Mouse (Mus musculus): Measurements from ENCODE around the gene Lrrc71. TPM values are rescaled to one million over a fixed set of nuclear protein-coding genes. Genes with fewer than 3 reads are reported as not detected.

Gene Lrrc71
- 0.40 and 0.50 TPM in 2 replicates for polyA plus RNA-seq (2015; fragmentation: Nextera tagmentation; extraction: Ambion mirVana)

DNA sequence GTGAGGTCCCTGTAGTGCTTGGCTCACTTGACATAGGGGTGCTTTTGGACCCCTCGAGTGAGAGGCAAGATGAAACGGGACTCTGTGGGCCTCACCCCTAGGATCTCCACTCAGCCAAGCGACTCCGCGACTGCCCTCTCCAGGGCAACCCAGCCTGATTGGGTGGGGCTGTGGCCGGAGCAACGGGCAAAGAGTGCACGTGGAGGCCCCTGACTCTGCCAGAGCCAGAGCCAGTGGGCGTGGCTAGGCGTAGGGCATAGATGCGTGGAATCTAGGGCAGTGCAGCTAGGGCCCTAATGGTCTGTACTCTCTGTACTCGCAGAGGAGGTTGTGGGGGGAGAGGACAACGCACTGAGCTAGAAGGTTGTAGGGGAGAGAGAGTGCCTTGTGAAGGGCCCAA is at the start of gene Lrrc71:
TSS of gene Lrrc71 (minus strand) at position 195 of the 400 bp plus-strand sequence.
- Histone ChIP-seq H3K4me2 (no peak within 1 kb of the TSS), H3K36me3 (no peaks in the 10 kb centered on the region), H3K4me3 (no peak within 1 kb of the TSS), H3K9me3 (no peaks in the 10 kb centered on the region), H3K4me1 (replicated peaks) (peaks cover 14% of the 10 kb centered on the region), H3K9ac (no peak within 1 kb of the TSS; the same call in 1 of the 2 replicates), H3K27ac (replicated peaks) (no peak within 1 kb of the TSS), H3K27me3 (no peaks in the 10 kb centered on the region)
- 37% methylated on average over 13 of the region's 13 CpGs for WGBS
- no peak for ATAC-seq (ENCODE audit: low read depth)

GRCm38 (mm10) chr3:87796736-87797334 is 48.4 kb upstream of the Lrrc71 start, which contains the start of gene Insrr:
Gene Insrr (plus strand): TSS chr3:87796951.
- Histone ChIP-seq H3K4me3 (peak within 1 kb of the TSS; percentile 39), H3K36me3 (no peaks in the 10 kb centered on the region), H3K27ac (replicated peaks) (no peak within 1 kb of the TSS), H3K4me1 (replicated peaks) (peaks cover 38% of the 10 kb centered on the region), H3K4me2 (peak within 1 kb of the TSS; percentile 57), H3K9me3 (no peaks in the 10 kb centered on the region), H3K9ac (peak within 1 kb of the TSS; percentile 66), H3K27me3 (peaks cover 100% of the 10 kb centered on the region)
- under 1% methylated on average over 29 of the region's 29 CpGs for WGBS
- no peak for ATAC-seq (ENCODE audit: low read depth)

DNA sequence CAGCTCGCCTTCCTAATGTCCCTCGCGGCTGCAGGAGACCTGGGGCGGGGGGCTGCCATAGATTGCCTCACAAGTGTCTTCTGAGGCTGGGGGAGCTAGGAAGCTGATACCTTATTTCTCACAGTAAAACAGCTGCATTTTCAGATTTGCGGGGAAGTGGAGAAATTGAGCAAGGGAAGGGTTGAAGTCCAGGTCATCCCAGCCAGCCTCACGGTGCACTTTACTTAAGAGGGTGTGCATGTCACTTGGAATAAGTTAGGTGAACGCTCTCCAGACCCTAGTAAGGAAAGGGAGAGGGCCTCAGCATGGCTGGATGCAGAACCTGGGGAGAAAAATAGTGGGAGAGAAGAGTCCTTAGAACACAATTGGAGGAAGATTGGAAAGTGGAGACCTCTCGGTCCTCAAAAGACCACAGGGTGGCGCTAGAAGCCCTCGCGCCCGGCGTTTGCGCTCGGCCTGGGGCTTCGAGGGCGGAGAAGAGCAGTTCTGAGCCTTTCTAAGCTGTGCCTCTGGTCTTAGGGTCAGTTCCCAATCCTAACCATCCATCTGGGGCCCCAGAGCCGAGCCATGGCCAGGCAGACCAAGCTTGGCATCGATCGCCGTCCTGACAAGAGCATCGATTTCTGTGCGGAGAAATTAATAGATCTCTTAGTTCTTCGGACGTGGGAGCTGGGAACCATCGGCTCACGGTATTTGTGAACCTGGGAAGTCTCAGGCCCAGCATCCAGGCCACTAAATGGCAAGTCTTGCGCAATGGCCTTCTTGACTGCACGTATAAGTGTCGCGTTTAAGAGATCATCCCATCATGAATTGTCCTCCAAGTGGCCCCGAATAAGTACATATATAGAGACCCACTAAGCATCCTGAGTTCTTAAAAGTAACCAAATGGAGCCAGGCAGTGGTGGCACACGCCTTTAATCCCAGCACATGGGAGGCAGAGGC is 47.2 kb upstream of the Lrrc71 start:
- Histone ChIP-seq H3K4me3 (peak overlapping the region; percentile 39), H3K4me2 (peak overlapping the region; percentile 57), H3K27ac (replicated peaks) (0 out of 2 replicates have a peak overlapping the region, but pooled peaks have one; percentile 49), H3K9ac (peak overlapping the region; percentile 66), H3K36me3 (no peaks in the 10 kb centered on the region), H3K27me3 (peaks cover 100% of the 10 kb centered on the region), H3K4me1 (replicated peaks) (peaks cover 38% of the 10 kb centered on the region), H3K9me3 (no peaks in the 10 kb centered on the region)
- peak; percentile 28; the same call in 1 of the 2 replicates for ATAC-seq (ENCODE audit: low read depth)
- WGBS, result 17% methylated on average over 33 of the region's 33 CpGs

DNA sequence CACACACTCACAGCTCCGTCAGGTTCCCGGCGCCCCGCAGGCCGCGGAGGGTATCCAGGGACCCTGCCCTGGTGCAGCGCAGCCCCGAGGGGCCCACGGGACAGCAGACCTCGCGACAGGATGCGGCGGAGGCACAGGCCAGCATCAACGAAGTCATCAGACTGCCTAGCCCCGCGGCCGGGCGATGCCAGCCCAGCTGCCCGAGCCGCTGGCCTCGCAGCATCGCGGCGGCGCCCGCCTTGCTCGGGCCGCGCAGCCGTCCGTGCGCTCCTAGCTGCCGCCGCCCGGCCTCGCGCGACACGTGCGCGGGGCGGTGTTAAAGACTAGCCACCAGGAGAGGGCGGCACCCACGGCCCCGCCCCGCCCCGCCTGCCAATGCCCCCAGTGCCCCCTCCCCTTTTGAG is 46.5 kb upstream of the Lrrc71 start, which contains the start of gene Ntrk1:
TSS of gene Ntrk1 (minus strand) at position 241 of the 404 bp plus-strand sequence.
- H3K27ac ChIP-seq (replicated peaks), result peak within 1 kb of the TSS; percentile 54
- H3K4me3 ChIP-seq, result peak within 1 kb of the TSS; percentile 39
- no peaks in the 10 kb centered on the region for H3K36me3 ChIP-seq
- H3K4me1 ChIP-seq (replicated peaks), result peaks cover 42% of the 10 kb centered on the region
- no peaks in the 10 kb centered on the region for H3K9me3 ChIP-seq
- H3K27me3 ChIP-seq, result peaks cover 98% of the 10 kb centered on the region
- peak within 1 kb of the TSS; percentile 66 for H3K9ac ChIP-seq
- under 1% methylated on average over 46 of the region's 47 CpGs for WGBS
- peak; percentile 45 for ATAC-seq (ENCODE audit: low read depth)
- peak within 1 kb of the TSS; percentile 57 for H3K4me2 ChIP-seq

- 0 out of 2 replicates have a peak, but pooled peaks have one; percentile 41 for ATAC-seq (ENCODE audit: low read depth)
- Histone ChIP-seq H3K4me3 (no peak overlapping the region), H3K9me3 (no peaks in the 10 kb centered on the region), H3K9ac (no peak overlapping the region), H3K4me2 (peak overlapping the region; percentile 9; the same call in 1 of the 2 replicates), H3K27ac (replicated peaks) (peak overlapping the region; percentile 46; the same call in 1 of the 2 replicates), H3K27me3 (peaks cover 46% of the 10 kb centered on the region), H3K4me1 (replicated peaks) (peaks cover 25% of the 10 kb centered on the region), H3K36me3 (no peaks in the 10 kb centered on the region)
- WGBS, result 37% methylated on average over 5 of the region's 5 CpGs
Observed at GRCm38 (mm10) chr3:87789768-87790167, 41.3 kb upstream of the Lrrc71 start.

GRCm38 (mm10) chr3:87789248-87789647 is 40.8 kb upstream of the Lrrc71 start:
- WGBS, result 60% methylated on average over 1 of the region's 1 CpGs
- Histone ChIP-seq H3K27me3 (peaks cover 41% of the 10 kb centered on the region), H3K9me3 (no peaks in the 10 kb centered on the region), H3K27ac (replicated peaks) (peak overlapping the region; percentile 46; the same call in 1 of the 2 replicates), H3K4me1 (replicated peaks) (peaks cover 22% of the 10 kb centered on the region), H3K9ac (no peak overlapping the region), H3K36me3 (no peaks in the 10 kb centered on the region), H3K4me2 (0 out of 2 replicates have a peak overlapping the region, but pooled peaks have one; percentile 9), H3K4me3 (no peak overlapping the region)
- peak; percentile 47; the same call in 1 of the 2 replicates for ATAC-seq (ENCODE audit: low read depth)

DNA sequence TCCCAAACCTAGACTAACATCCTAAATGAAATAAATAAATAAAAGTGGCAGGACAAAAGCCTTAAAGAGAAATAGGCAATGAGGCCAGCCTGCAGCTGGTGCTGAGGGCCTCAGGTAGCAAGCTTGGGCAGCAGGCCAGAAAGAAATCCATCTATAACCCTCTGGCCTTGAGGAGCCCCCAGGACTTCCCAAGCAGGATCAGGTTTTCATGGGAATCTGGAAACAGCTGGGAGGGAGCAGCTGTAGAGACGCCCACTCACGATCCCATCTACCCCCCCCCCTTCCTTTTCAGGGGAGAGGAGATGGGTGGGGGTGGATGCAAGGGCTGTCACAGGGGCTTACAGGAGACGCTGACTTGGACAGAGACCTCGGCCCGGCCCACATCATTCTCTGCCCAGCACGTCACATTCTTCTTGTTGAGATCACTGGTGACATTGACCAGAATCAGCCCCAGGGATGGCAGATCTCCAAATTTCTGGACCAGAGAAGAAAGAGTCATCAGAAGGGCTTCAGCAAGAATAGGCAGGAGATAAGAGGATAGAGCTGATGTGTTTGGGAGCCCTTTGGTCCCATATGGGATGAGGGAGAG is 37.3 kb upstream of the Lrrc71 start:
- Histone ChIP-seq H3K4me1 (replicated peaks) (peaks cover 32% of the 10 kb centered on the region), H3K4me3 (no peak overlapping the region), H3K9me3 (no peaks in the 10 kb centered on the region), H3K27ac (replicated peaks) (no peak overlapping the region), H3K9ac (no peak overlapping the region), H3K36me3 (no peaks in the 10 kb centered on the region), H3K27me3 (peaks cover 6% of the 10 kb centered on the region), H3K4me2 (no peak overlapping the region)
- ATAC-seq (ENCODE audit: low read depth), result no peak
- 51% methylated on average over 6 of the region's 6 CpGs for WGBS

DNA sequence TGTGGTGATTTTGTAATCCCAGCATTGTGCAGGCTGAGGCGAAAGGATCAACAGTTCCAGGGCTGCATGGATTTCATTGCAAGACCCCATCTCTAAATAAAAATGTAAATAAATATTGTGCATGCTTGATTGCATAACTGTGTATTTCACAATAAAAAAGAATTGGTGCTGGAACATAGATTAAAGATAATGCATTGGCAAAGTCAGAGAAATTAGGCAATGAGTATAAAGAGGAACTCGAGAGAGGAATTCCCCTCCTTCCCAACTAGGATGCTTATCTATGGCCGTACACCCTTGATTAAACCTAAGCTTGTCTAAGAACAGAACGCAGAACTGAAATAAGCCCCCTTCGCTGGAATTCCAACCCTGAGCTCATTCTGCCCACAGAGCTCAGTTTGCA is 36.7 kb upstream of the Lrrc71 start:
- 89% methylated on average over 5 of the region's 5 CpGs for WGBS
- Histone ChIP-seq H3K9ac (no peak overlapping the region), H3K4me2 (no peak overlapping the region), H3K4me3 (no peak overlapping the region), H3K9me3 (no peaks in the 10 kb centered on the region), H3K4me1 (replicated peaks) (peaks cover 30% of the 10 kb centered on the region), H3K27me3 (0 out of 2 replicates have a peak, but pooled peaks cover under 1% of the 10 kb centered on the region), H3K36me3 (no peaks in the 10 kb centered on the region), H3K27ac (replicated peaks) (no peak overlapping the region)
- no peak for ATAC-seq (ENCODE audit: low read depth)

DNA sequence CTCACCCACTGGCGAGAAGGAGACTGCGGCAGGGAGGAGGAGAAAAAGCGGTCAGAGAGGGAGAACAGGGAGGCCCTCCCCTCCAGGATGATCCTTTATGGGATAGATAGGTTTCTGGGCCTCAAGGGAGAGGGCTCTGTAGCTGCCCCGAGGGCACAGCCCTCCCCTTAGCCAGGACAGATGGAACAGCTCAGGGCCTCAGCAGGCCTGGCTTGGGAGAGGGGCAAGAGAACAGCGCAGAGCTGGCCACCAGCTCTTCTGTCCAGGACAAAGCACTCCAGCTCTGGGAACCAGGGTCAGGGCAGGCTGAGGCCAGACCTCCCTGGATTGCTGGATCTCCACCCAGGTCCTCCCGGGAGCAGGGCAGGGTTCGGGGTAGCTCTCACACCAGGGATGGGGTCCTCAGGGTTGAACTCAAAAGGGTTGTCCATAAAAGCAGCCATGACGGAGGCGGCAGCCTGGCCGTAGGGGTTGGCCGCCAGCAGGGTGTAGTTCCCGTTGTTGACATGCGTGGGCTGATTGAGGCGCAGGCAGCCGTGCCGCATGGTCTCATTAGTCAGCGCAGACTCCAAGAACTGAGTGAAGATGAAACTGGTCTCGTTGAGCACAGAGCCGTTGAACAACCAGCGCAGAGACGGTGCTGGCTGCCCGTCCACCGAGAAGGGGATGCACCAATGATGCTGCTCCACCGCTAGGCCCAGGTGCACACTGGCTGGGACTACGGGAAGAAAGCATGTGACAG is 35.0 kb upstream of the Lrrc71 start:
- H3K4me3 ChIP-seq, result no peak overlapping the region
- peaks cover 2% of the 10 kb centered on the region; the same call in 1 of the 2 replicates for H3K27me3 ChIP-seq
- peaks cover 25% of the 10 kb centered on the region for H3K4me1 ChIP-seq (replicated peaks)
- H3K27ac ChIP-seq (replicated peaks), result peak overlapping the region; percentile 46
- no peaks in the 10 kb centered on the region for H3K9me3 ChIP-seq
- H3K9ac ChIP-seq, result no peak overlapping the region
- H3K4me2 ChIP-seq, result no peak overlapping the region
- ATAC-seq (ENCODE audit: low read depth), result no peak
- H3K36me3 ChIP-seq, result no peaks in the 10 kb centered on the region
- WGBS, result 78% methylated on average over 25 of the region's 25 CpGs

DNA sequence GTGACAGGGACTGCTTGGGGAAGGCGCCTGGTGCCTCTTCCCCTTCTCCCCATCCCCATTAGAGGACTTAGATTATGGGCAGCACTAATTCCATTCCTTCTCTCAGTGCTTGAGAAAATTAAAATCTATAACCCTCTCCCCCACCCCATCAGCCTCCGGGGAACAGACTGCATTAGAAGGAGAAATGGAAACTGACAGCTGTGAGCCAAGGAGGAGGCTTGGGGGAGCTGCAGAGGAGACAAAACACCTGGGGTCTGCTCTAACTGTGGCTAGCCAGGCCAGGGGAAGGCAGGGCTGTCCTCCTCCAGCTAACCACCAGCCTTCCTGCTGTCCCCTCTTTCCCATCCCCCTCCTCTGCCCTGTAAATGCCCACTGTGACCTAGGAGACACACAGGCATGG is 30.7 kb upstream of the Lrrc71 start:
- Histone ChIP-seq H3K9ac (peak overlapping the region; percentile 43; the same call in 1 of the 2 replicates), H3K36me3 (no peaks in the 10 kb centered on the region), H3K4me1 (replicated peaks) (peaks cover 47% of the 10 kb centered on the region), H3K27me3 (peaks cover 6% of the 10 kb centered on the region; the same call in 1 of the 2 replicates), H3K27ac (replicated peaks) (peak overlapping the region; percentile 77), H3K4me3 (no peak overlapping the region), H3K9me3 (no peaks in the 10 kb centered on the region), H3K4me2 (no peak overlapping the region)
- no peak; the same call in 1 of the 2 replicates for ATAC-seq (ENCODE audit: low read depth)
- 24% methylated on average over 2 of the region's 2 CpGs for WGBS

DNA sequence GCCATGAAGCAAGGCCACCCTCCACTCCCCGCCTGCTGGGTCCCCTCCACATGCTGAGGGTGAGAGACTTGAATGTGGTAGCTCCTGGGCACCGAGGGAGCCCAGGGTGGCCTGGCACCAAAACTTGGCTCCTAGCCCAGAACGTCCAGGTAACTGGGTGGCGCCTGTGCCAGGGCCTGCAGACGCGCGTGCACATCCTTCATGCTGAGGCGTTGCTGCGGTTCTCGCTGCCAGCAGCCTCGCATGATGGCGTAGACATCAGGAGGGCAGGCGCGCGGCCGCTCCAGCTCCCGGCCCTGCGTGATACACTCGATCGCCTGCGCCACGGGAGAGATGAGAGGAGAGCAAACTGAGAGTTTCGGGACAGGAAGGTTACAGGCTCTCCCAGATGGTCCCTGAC is 29.9 kb upstream of the Lrrc71 start:
- H3K27ac ChIP-seq (replicated peaks), result peak overlapping the region; percentile 77
- H3K27me3 ChIP-seq, result peaks cover 6% of the 10 kb centered on the region; the same call in 1 of the 2 replicates
- H3K4me3 ChIP-seq, result no peak overlapping the region
- ATAC-seq (ENCODE audit: low read depth), result peak; percentile 30; the same call in 1 of the 2 replicates
- H3K9ac ChIP-seq, result peak overlapping the region; percentile 43; the same call in 1 of the 2 replicates
- no peaks in the 10 kb centered on the region for H3K36me3 ChIP-seq
- H3K4me1 ChIP-seq (replicated peaks), result peaks cover 44% of the 10 kb centered on the region
- 44% methylated on average over 23 of the region's 23 CpGs for WGBS
- H3K9me3 ChIP-seq, result no peaks in the 10 kb centered on the region
- peak overlapping the region; percentile 31 for H3K4me2 ChIP-seq

Measured in neural tube, embryonic 13.5 days (tissue).